Mouse (Mus musculus) neural tube, embryonic 10.5 days (tissue): ENCODE measurements around the gene Rpap3.

Experiments used
- DNase-seq: peaks from one replicate; pipeline ENCODE4 v3.0.0-alpha.2; 2017; ENCODE audit warnings: low spot score; ENCODE audit errors: extremely low spot score

The Rpap3 gene

DNA sequence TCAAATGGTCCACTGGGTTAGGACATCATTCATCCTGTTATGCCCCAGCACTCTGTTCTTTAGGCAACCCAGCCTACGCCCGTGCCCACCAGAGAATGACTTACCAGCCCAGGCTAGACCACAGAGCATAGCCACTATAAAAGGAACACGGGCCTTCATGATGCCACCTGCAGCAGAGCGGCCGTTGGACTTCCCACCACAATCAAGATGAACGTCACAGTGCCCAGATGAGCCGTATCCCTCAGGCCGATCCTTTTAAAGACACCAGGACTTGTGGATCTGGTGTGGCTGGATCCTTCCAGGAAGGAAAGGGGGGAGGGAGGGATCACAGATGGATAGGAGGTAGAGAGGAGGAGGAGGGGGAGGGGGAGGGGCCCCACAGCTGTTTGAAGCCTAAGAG lies 25.5 kb upstream of the Rpap3 start, which contains the start of gene Endou:
TSS of gene Endou (minus strand) at position 229 of the 400 bp plus-strand sequence.
- DNase-seq: no peak

DNA sequence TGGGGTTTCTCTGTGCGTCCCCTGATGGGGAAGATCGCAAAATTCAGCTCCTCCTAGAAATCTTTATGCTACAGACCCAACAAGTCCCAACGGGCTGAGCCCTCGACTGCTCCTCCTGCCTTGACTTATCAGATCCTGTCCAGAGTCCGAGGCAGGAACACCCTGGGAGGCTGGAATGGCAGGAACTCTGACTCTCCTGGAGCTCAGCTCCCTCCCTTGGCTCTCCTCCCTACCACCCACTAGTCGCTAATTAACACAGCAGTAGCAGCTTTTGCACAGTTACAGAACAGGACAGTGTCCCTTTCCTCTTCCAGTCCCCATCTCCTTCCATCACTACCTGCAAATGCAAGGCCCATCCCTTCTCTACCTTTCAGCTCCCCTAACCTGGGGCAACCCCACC lies 24.7 kb upstream of the Rpap3 start:
- DNase-seq: no peak

DNA sequence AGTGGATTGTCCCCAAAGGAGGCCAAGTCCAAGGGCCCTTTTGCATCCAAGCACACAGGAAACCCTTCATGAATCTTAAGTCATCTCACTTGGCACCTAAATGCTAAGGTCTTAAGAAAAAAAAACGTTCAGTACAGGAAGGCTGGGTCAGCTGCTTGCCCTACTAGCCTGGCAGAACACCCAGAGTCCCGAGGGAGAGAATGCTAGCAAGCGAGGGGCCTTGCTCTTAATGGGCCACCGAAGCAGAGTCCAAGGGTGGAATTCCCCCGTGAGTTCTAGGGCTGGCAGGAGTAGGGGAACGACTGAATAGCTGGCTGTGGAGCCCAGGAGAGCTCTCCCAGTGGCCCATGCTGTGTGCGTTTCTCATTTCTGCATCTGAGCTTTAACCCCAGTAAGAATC lies 23.2 kb upstream of the Rpap3 start:
- DNase-seq: no peak

DNA sequence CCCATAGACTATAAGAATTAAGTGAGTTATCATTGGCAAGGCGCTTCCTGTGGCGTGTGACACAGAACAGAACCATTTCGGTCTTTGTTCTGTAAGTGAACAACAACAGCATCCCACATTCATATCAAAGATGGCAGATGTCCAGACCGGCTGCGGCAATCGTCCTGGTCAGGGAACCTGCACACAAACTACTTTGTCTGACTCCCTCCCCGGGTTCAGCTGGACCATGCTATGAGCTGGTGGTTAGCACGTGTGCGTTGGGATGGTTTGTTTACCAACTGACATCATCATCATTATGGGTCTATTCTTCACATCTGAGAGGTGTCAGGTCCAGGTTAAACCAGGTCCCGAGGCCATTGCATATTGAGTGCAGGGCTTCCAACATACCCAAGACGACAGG lies 22.8 kb upstream of the Rpap3 start:
- no peak for DNase-seq

DNA sequence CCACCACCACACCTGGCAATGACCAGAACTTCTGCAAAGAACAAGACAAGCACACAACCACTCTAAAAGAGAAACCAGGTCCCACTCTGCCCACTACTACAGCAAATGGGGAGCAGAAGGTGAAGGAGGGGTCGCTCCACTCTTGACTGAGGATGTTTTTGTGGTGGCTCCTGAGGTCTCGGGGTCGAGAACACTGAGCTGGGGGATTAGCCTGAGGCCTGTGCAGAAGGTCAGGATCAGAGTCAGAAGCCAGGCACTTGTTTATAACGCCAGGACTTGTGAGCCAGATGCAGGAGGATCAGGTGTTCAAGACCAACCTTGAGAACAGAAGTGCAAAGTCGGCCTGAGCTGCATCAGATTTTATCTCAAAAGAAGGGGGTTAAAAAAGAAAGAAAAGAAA lies 21.9 kb upstream of the Rpap3 start:
- DNase-seq: no peak

DNA sequence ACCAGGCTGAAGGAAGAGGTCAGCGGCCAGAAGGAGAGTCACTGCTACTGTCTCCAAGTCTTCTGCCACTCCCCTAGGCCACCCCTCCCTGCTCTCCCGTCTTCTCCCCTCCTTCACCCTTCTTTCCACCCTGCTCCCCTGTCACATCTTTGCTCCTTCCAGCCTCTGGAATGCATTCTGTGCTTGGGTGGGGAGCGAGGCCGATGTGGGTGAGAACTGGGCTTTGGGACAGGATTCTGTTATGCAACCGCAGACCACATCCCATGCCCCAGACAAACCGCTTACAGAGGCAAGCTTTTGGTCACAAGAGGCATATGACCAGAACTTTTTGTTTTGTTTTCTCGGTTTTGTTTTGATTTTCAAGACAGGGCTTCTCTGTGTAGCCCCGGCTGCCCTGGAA lies 21.4 kb upstream of the Rpap3 start:
- no peak for DNase-seq

DNA sequence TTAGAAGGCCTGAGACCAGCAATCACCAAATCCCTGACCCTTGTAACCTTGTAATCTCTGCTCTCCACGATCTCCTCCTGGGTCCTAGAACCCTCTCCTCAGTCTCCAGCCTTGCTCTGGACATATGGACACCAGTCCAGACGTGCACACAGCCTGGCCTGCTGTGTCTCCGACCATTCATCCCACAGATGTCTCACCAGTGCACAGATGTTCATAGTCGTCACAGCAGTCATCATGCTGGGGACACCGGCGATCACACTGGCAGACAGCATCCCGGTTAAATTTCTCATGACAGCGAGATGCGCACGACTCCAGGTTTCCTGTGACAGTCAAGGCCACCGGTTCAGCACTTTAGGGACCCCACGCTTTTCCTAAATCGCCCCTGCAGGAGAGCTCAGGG lies 20.7 kb upstream of the Rpap3 start:
- DNase-seq: no peak

DNA sequence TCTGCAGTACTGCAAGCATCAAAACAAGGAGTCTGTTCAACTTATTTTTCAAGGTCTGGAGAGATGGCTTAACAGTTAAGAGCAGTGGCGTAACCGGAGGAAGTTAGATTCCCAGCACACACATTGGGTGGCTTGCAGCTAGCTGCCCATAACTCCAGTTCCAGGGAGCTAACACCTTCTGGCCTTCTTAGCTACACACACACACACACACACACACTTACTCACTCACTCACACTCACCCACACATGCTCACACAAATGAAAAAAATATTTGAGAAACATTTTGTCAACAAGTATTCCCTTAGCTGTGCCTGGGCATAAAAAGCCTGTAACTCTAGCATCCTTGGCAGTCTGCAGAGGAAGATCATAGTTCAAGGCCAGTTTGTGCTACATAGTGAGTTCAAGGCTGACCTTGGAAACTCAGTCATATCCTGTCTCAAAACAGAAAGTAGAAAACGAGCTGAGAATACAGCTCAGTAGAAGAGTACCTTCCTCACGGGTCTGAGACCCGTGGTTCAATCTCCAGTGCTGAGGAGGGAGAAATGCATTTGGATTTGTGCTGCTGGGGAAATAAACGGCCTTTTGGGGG lies 19.7 kb upstream of the Rpap3 start:
- DNase-seq: no peak

DNA sequence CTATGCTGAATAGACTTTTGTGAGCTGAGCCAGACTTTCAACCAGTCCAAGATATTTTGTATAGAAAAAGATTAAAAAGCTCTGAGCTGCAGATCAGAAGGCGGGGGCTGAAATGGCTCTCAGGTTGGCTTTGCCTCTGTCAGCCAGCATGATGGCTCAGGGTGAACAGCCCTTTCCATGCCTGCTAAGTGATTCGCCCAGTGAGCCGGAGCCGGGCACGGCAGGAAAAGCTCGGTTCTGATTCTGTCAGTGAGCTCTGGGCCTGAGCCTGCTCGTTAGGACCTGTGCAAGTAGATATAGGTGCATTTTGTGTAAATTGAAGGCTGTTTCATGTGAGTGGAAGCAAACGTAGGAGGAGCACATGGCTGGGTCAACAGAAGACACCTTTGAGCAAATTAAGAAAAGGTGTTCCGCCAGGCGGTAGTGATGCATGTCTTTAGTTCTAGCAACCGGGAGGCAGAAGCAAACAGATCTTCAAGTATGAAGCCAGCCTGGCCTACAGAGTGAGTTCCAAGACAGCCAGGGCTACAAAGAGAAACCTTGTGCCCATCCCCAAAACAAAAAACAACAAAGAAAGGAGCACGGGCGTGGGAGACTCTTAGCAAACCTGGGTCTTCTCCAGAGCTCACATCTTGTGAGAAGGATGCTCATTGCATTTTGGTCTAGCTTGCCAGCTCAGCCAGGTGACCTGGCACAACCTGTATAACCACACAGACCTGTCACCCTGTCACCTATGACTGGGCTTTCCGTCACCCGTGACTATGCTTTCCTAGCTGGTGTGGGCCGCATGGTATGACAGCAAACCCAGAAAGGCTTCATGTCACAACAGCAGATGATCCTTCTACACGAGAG lies 18.9 kb upstream of the Rpap3 start:
- DNase-seq: no peak

DNA sequence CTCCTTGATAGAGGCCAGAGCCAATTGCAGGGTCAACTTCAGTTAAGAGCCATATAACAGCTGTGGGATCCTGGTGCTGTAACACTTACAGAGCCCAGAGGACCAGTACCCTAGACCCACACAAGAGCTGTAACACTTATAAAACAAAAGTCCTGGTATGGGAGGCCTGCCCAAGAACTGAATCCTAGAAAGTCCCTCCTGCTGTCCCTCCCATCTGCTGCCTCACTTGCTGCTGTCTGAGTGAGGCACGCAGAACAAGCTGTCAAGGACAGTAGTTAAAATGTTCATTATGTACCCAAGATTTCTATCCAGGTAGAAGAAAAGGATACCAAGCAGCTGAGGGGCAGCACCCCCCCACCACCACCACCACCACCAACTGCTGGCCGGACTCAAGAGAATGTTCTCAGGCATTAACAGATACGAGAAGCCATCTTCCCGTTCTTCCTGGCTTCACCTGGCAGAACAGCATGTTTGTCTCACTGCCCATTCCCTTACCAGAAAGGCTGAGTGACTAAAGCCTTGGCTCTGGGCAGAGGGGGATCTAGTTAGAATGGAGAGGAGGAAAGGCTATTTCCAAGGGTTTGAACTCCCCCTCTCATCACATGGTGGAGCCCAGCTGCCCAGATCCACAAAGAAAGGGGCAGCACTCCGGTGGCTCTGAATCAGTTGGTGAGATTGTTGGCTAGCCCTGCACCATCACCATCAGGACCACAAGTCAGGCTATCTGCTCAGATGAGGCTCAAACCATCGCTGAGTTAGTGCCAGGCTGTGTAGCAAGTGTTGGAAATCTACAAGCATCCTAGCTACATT lies 18.1 kb upstream of the Rpap3 start:
- DNase-seq: no peak

DNA sequence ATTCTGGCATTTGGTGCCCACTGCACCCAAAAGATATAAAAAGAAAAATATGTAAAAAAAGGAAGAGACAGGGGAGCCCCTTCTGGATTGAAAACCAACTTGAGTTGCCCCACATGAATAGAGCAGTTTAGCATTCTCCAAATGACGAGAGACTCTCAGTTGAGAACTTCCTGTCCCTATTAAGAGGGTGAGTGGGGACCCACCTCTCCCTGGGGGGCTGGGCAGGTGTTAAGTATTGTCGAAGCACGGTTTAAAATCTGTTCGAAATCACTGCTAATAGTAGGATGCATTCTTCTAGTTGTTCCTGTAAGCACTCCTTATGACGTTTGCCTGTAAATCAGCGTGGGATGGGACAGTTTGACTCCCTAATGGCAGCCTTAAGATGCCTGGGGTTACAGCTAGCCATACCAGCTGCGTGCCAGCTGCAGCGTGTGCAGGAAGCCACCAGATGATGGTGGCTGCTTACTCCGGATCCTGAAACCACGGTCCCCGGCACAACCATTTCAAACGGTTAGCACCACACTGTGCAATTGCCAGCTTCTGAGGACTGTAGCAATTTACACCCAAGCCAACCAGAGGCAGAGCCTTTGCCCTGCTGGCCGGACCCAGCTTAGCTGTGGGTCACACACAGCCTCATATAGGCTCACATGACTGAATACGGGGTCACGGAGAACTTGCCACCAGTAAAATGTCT lies 15.5 kb upstream of the Rpap3 start:
- no peak for DNase-seq

DNA sequence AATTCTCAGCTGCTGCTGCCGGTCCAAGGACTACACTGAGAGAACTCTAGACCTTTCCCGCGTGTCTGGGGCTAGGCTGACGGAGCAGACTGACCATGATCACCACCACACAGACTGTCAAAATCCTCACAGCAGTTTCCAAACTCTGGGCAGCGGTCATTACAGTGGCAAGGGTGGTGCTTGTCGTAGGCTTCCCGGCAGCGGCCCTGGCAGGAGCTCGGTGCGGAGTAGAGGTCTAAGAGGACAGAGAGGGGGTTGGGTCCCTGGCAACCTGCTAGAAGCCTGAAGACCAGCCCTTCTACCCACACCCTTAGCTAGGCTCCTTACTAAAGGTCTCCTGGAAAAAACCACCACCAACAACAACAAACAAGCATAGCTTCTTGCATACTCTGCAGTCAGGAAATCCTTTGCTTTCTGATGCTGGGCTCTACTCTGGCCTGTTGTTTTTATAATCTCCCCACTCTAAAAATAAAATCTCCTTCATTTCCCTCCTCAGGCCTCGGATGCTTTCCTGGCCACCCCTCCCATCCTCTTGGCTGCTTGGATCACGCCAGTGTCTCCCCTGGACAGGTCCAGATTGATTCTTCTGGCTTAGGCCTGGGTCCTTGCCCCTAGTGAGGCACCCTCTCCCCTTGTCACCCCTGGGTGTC lies 14.5 kb upstream of the Rpap3 start:
- no peak for DNase-seq

DNA sequence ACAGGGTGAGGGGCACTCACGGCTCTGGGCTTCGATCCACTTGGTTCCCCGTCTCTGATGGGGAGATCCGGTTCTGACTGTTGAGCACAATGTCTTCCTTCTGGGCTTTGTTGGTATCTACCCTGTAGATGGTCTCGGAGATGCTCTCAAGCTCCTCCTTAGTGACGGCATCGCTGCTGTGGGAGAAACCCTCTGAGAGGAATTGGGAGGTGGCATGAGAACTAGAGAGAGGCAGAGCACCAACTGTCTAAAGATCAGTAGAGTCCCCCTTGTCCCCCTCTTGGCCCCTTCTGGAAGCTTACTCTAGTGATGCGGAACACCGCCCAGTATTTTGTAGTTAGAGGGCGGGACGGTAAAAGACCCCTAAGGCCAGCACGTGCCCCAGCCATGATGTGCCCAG lies 13.9 kb upstream of the Rpap3 start:
- no peak for DNase-seq

DNA sequence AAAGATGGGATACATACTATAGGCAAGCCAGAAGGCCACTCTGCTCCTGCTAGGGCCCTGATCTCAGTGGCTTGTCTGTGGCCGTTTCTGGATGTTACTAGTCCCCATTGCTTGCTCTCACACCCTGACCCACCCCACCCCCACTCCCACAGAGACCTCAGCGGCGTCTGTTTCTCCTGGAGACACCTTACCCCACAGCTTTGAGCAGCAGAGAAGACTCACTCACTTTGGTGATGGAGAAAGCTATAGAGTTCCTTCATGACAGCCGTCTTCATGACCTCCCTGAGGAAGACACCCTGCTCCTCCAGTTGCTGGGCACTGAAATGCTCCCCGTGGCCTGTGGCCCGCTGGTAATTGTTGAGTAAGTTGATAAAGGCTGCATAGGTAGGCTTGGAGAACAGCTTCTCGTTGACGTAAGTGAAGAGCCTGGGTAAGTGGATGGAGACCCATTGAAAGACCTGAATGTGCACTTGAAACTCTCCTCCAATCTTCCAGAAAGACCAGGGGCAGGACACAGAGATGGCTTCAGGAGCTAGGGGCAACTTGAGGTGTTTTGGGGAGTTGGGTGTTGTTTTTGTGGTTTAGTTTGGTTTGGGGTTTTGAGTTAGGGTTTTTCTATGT lies 13.0 kb upstream of the Rpap3 start:
- DNase-seq: no peak

DNA sequence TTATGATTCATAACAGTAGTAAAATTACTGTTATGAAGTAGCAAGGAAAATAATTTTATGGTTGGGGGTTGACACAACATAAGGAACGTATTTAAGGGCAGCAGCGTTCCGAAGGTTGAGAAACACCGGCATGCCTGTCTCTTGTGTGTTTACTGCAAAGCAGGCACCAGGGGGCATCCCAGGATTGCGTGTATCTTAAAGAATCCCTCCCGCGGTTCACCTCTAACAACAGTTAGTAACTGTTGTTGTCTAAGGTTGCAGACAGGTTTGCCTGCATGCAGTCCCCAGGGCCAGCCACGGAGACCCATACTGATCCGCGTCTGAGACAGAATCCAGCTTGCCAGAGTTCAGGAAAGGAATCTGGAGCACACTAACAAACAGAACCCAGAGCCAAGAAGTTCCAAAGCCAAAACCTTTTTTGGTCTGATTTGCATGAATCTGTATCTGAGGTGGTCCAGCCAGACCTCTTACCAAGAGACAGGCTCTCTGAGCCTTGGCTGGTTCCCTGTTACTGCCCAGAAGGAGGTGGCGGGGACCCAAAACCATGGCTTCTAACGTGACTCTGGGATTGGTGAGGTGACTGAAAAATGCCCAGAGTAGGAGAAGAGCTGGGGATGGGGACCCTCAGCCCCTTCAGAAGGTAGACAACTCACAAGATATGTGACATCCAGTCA lies 12.4 kb upstream of the Rpap3 start:
- peak; percentile 39 for DNase-seq

DNA sequence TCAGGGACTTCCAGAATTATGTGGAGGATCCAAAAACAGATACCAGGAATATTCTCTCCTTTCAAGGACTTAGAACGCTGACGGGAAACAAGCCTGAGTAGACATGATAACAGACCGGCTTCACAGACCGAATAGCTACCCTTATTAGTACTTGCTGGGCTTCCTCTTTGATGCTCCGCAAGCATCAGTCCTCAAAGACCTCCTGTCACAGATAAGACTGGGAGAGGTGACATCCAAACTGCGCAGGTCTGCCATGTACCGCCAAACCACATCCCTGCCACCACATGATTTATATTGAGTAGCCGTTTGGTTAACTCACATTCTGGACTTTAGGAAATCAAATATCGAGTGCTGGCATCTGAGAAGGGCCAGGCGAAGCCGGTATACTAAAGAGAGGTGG lies 11.2 kb upstream of the Rpap3 start:
- no peak for DNase-seq

DNA sequence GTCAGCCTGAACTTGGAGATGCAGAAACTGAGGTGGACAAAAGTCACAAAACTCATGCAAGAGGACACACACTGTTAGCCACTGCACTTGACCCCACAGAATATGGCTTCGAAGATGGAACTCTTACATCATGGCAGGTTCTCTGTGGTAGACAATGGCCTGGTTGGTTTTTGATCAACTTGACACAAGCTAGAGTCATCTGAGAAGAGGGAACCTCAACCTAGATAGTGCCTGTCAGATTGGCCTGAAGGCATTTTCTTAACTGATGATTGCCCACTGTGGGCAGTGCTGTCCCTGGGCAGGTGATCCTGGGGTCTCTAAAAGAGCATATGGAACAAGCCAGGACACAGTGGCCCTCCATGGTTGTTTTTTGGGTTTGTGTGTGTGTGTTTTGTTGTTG lies 10.1 kb upstream of the Rpap3 start:
- DNase-seq: no peak

DNA sequence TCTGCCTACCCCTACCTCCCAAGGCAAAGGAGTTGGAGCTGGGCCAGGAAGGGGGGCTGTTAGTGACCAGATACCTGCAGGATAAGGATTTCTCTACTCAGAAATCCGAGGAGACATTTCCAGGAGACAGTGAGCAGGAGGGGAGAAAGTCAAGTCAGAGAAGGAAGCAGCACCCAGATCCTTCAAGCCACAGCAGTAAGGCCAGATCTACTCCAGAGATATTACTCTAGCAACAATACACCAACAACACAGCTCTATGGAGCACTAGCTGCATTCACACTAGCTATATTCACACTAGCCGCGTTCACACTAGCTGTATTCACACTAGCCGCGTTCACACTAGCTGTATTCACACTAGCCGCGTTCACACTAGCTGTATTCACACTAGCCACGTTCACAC lies 9.5 kb upstream of the Rpap3 start:
- DNase-seq: no peak

DNA sequence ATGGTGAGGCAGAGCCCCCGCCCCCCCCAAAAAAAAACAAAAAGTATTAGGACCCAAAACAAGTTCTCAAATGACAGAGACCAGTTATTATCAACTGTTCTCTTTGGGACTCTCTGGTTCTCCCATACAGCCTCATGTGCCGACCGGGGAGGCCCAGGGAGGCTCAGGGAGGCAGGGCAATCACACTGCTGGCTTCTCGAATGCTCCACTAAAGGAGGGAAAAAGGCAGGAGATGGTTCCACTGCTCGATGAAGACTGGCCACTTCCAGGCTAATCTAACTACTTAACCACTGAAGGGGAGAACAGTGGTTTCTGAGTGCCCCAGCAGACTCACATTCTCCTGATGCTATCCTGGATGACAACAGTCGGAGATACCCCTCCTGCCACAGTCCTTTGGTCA lies 6.9 kb upstream of the Rpap3 start:
- no peak for DNase-seq

DNA sequence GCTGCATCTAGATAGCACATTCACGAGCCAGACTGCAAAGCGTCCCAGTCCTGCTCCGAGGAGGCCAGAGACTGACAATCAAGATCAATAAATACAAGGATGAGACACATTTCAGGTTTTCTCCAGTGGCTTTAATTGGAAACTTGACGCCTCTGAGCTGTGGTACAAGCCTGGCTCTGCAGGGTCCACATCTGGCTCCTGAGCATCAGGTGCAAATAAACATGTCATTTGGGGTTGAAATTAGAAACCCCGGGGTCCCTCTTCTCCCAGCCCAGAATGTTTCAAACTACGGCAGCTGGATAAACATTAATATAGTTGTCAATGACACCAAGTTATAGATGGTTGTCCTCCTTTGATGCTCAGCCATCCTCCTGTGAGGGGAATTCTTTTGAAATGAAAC lies 5.3 kb upstream of the Rpap3 start:
- DNase-seq: peak; percentile 14
